Mouse (Mus musculus) thymus, postnatal 10 days (tissue): Measurements from ENCODE around the gene Hdac10.

ENCODE experiments used
- DNase-seq, 2 experiments: peaks; one replicate each; pipeline ENCODE4 v3.0.0; 2021; ENCODE audit warnings: low spot score in 2 of 2

Gene Hdac10

GRCm38 (mm10) chr15:89123595-89123994 is 4.9 kb downstream of the Hdac10 start:
- peak; percentile 56 to 59 for DNase-seq

GRCm38 (mm10) chr15:89122649-89123366 is 5.7 kb downstream of the Hdac10 start, which contains the start of gene Tubgcp6:
Gene Tubgcp6, minus strand, starts transcription at chr15:89123112.
- DNase-seq, result peak; percentile 88 to 90

- no peak for DNase-seq
These were observed 10.5 kb downstream of the Hdac10 start for GRCm38 (mm10) chr15:89118007-89118406.

- no peak for DNase-seq
These were observed 18.4 kb downstream of the Hdac10 start for GRCm38 (mm10) chr15:89110147-89110546.

- no peak for DNase-seq
These were observed 21.5 kb downstream of the Hdac10 start for GRCm38 (mm10) chr15:89106976-89107375.

- no peak for DNase-seq
These were observed 22.4 kb downstream of the Hdac10 start for GRCm38 (mm10) chr15:89106073-89106472.

GRCm38 (mm10) chr15:89104425-89104824 is 24.1 kb downstream of the Hdac10 start:
- DNase-seq, result no peak

- DNase-seq, result no peak
These were observed 24.6 kb downstream of the Hdac10 start for GRCm38 (mm10) chr15:89103921-89104320.

GRCm38 (mm10) chr15:89102646-89103045 is 25.9 kb downstream of the Hdac10 start:
- DNase-seq, result no peak

GRCm38 (mm10) chr15:89100823-89101222 is 27.7 kb downstream of the Hdac10 start:
- DNase-seq, result no peak

GRCm38 (mm10) chr15:89098616-89099015 is 29.9 kb downstream of the Hdac10 start:
- DNase-seq, result no peak

- DNase-seq, result no peak
These were observed 31.1 kb downstream of the Hdac10 start for GRCm38 (mm10) chr15:89097450-89097849.

- DNase-seq, result no peak
These were observed 36.3 kb downstream of the Hdac10 start for GRCm38 (mm10) chr15:89092181-89092580.

- no peak for DNase-seq
These were observed 37.8 kb downstream of the Hdac10 start for GRCm38 (mm10) chr15:89090662-89091061.

- peak in 1 of 2 experiments; percentile 30 for DNase-seq
These were observed 39.0 kb downstream of the Hdac10 start for GRCm38 (mm10) chr15:89089248-89090051.

GRCm38 (mm10) chr15:89088607-89089247 is 39.8 kb downstream of the Hdac10 start, which contains the start of gene Selenoo:
Gene Selenoo, plus strand, starts transcription at chr15:89089084.
- DNase-seq, result peak; percentile 74 to 76

- DNase-seq, result no peak
These were observed 43.7 kb downstream of the Hdac10 start for GRCm38 (mm10) chr15:89084826-89085225.

GRCm38 (mm10) chr15:89083906-89084305 is 44.6 kb downstream of the Hdac10 start:
- DNase-seq, result no peak

- DNase-seq, result peak; percentile 59 to 61
These were observed 50.2 kb downstream of the Hdac10 start for GRCm38 (mm10) chr15:89078208-89078836.

- peak; percentile 25 to 30 for DNase-seq
These were observed 52.3 kb downstream of the Hdac10 start for GRCm38 (mm10) chr15:89076156-89076731.

- DNase-seq, result peak; percentile 79 to 82
These were observed 52.9 kb downstream of the Hdac10 start for GRCm38 (mm10) chr15:89075478-89076147.
